Mouse (Mus musculus): ENCODE results near the gene Polr1b.
A peak's percentile ranks its signal among the peaks of the same experiment; 100 is the strongest.

- peak; percentile 91 for TF ChIP-seq CTCF (IDR thresholded peaks at IDR 0.05; ENCODE audit: control insufficient read depth, insufficient read depth, insufficient read length)
- TF ChIP-seq USF1 (IDR thresholded peaks at IDR 0.05; ENCODE audit: low read depth) = no peak
- no peak for TF ChIP-seq MYOD1 (IDR thresholded peaks at IDR 0.05; ENCODE audit: control insufficient read depth, insufficient read length, low read depth)
Observed at GRCm38 (mm10) chr2:129174474-129174873, 73.7 kb downstream of the Polr1b start.

All from C2C12 (cell line).